Mouse (Mus musculus) gonadal fat pad, adult 2 months (tissue): ENCODE results near the gene Psd. TPM values are rescaled to one million over a fixed set of nuclear protein-coding genes. Genes with fewer than 3 reads are reported as not detected.

Experiments used
- DNase-seq: peaks from one replicate; pipeline ENCODE4 v3.0.0-alpha.2; 2012; ENCODE audit warnings: low read depth
- polyA plus RNA-seq: library from polyadenylated mRNA; depleted of rRNA; stranded (reverse); fragments of >200 nt; gene quantifications from 2 replicates; pipeline ENCODE4 v1.2.3, GENCODE M21; 2012

The Psd gene
- polyA plus RNA-seq, 1 experiment = 10.3 TPM

DNA sequence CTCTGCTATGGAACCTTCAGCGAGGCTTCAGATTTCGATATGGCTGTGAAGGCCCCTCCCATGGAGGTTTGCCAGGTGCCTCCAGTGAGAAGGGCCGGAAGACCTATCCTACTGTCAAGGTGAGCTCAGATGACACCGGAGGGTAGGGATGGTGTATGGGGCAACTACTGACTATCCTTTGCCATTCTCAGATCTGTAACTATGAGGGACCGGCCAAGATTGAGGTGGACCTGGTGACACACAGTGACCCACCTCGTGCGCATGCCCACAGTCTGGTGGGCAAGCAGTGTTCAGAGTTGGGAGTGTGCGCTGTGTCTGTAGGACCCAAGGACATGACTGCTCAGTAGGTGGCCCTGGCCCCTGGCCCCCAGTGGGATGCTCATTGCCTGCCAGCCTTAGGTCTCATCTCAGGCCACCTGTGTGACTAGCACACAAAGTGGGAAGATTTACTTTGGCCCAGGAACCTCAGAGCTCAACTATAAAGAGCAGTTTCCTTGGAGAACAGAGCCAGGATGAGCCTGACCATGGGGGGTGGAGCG is 20.1 kb downstream of the Psd start:
- DNase-seq = no peak

DNA sequence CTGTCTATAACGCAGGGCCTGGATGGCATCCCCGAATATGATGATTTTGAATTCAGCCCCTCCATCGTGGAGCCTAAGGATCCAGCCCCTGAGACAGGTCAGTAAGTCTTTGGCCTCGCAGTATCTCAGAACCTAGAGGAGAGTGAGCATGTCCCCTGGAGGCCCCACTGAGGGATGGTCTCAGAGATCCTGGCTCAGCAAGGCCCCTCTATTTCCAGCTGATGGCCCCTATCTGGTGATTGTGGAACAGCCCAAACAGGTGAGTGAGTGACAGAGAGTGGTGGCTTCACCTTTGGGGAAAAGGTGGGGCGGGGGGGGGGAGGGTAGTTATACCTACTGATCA is 20.7 kb downstream of the Psd start:
- DNase-seq = no peak

DNA sequence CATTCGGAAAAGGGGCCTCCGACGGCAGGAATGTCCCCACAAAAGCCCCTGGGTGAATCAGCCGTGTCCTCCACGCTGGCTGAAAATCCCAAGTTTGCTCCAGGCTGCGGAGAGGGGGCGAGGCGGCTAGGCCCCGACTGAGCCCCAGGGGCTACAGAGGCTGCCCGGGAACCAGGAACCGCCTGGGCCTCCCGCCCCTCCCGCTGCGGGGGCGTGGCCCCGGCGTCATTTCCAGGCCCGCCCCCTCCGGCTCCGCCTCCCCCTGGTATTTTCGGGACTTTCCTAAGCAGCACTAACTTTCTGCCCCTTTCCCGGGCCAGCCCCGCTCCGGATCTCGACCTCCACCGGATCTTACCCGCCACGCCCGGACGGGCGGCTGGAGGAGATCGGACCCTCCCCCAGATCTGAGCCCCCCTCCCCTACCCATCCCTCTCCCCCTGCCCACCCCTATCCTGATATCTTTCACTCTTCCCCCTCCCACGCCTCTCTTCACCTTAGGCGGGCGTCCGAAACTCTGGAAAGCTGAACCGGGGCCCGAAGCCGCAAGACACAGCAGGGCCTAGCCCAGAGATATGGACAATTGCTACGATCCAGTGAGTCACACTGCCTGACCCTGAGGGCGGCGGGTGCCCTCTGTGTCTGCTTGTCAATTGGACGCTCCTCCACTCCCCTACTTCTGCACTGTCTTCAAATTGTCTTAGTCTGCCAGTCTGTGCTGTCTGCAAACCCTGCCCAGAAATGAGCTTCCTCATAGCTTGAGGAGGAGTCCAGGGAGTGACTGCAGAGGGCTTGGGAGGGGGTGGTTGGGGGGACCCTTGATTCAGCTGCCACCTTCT is 21.3 kb downstream of the Psd start:
- DNase-seq = no peak

DNA sequence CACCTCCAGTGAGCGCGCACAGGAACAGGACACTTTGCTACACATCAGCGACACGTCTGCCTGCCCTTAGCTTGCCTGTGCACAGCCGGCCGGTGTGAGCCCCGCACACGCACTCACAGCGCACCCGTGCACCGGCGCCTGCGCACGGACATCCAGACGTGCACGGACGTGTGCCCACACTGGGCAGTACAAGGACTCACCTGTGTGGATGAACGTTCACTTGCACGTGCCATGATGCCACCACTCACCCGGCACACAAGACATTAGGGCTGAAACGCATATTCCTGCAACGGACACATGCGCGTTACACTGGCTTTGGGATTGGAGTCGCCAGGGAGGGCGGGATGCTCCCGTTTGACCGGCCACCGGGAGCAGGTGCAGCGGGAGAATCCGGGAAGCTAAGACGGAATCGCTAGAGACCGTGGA is 22.0 kb downstream of the Psd start:
- DNase-seq = no peak

DNA sequence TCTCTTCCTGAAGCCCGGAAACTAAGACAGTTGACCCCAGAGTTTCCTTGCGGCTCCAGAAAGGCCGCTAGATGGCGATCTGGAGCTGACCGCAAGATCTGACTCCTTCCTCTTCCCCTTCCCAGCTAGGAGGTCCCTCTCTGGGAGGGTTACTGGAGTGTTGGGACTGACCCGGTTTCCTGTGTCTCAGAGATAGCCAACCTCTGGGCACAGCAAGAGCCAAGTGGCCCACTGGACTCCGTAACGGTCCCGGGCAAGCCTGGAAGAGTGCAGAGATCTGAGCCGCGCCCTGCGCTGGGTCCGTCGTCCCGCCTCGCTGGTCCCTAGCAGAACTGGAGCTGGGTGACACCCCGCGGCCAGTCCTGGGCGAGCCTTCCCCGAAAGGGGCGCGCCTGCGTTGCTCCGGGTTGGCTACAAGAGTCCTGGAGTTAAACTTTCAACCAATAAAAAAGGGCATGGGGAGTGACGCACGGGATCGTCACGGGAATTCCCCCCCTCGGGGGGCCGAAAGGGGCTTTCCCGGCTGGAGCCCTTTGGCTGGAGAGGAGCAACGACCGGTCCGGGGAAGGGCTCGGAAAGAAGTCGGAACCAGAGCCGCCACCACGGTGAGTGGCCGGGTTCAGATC is 22.6 kb downstream of the Psd start, which contains the start of gene Nfkb2:
Gene Nfkb2, plus strand, starts transcription at position 105 of the 626 bp plus-strand sequence.
- no peak for DNase-seq

DNA sequence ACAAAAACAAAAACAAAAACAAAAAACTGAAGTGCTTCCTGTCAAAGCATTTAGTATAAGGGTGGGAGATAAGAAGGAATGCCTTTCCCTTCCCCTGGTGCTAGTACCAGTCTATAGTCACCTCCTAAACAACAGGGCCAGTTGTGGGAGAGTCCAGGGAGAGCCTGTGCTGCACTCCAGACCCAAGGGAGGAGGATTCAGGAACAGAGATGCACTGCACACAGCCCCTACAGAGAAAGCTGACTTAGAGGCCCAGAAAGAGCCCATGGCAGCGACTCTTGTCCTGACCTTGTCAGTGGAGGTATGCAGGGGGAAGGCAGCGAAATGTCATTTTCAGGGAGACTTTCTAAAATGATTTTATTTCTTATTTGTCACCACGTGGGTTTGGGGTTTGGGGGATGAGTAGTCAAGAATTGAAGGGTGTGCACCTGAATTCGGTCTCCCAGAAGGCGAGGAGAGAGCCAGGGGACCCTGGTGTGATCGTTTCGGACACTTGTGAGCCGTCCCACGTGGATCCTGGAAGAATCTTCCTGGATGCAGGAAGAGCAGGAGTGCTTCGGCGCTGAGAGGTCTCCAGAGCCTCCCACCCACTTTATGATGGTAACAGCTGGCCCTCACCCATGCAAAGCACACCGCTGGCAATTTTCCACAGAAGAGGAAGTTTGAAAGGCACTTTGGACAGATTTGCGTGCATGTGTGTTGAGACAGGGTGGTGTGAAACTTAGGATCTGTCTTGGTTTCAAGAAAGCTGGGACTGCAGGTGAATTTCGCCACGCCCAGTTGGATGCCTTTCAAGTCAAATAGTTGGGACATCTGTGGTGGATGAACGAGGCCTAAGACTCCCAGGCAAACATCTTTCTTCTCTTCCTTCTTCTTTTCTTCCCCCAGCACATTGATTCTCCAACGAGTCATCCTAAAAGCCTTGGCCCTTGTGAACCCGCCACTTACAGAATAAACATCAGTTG is 23.4 kb downstream of the Psd start:
- DNase-seq = no peak

DNA sequence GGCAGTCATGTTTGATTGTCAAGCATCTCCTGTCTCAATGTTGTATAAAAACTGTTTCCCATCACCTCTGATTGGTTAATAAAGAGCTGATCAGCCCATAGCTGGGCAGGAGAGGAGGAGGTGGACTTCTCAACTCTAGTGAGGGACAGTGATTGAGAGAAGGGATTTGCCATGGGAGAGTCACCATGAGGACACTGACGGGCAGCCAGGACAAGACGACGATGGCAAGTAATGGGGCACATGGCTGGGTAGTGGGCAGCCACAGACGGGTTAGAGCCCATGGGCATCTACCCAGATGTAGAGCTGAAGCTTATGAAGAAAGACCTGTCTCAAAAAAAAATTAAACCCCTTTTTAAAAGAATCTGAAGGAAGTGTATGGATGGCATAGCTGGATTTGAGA is 24.4 kb downstream of the Psd start:
- no peak for DNase-seq

DNA sequence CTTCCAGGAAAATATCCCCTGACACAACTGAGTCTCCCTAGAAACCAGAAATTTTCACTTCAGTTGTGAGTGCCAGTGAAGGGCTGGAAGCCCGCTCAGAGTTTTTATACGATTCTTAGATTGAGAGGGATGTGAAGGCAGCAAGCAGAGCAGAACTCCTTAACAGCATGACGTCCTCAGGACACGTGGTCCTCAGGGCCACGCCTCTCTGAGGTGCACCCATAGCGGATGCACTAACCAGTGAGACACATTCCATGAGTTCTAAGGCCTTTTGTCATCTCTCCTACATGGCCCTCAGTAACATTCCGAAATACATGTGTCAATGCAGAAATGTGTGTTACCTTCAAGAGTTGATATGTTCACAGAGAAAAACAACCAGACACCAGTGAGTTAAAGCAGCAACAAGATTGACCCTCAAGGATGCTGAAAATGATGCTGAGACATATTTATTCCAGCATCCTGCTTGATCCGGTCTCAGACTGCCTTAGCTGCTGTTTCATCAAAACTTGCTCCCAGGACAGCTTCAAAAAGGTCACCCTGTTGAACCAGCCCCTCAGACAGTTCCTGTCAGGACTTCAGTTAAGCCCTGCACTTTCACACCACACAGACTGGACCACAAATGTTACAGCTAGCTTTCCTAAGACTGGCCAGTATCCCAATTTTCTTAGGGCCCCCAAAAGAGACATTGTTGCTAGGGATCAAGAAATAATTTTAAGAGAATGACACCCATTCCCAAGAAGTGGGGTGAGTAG is 26.5 kb downstream of the Psd start:
- no peak for DNase-seq

DNA sequence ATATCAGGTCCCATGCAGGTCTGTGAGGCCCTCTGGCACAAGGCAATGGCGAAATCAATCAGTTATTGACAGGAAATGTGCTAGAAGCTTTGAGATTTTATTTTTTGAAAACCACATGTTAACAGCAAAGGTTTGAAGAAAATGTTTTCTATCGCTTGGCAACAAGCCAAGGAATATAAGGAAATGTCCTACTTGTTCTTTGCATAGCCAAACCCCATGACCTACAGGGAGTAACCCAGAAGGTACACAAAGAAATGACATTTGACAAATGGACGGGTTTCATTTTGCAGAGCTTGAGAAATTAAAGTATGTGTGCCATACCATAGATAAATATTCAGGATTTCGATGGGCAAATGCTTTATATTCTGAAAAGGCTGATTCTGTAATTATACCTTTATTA is 30.0 kb downstream of the Psd start:
- DNase-seq = no peak

DNA sequence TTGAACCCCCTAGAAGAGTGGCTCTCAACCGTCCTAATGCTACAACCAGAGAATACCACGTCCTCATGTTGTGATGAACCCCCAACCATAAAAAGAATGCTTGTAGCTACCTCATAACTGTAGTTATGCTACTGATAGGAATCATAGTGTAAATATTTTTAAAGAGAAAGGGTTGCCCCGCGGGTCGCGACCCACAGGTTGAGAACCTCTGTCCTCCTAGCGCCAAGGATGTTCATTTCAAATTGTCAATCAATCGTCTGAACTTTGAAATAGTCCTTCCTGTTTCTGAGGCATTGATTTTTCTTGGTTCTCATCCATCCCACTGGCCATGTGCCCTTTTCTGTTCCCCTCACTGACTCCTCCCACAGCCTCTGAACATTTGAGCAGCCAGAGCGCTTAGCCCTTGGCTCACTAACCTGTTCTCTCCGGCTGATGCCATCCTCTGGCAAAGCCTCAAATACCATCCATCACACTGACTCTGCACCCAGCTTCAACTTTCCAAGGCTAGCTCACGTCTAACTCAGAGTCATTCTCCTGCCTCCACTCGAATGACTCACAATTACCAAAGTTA is 36.3 kb downstream of the Psd start:
- DNase-seq = no peak

DNA sequence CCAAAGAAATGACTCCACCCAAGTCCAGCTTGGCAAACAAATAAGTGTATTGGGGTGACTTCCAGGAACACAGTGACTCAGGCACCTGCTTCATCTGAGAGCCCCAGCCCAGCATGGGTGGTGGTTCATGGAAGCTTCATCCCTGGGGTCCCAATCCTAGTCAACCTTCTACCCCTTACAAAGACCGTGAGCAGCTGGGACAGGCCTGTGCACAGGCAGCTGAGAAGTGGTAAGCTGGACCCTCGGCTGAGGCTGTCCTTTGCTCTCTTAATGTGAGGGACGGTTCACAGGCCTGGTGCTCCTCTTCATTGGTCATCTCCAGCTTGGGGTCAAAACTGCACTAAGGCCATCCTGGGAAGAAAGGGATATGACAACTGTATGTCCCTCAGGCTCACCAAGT is 39.4 kb downstream of the Psd start:
- DNase-seq = no peak

DNA sequence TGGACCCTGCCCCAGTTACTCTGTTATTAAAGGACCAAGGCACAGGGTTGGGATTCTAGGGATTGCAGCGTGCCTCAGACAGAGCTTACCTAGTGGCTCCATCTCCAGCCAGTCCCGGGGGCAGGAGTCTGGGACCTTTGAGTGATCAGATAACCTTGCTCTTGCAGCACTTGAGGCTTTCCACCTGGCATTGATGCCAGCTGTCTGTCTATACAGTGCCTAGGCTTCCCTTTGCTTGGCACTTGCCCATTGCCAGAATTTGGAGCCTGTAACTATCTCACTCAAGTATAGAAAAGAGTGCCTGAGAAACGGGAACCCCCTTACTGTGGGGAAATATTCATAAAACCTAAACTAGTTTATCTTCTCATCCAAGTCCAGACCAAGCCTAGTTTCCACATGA is 40.0 kb downstream of the Psd start:
- no peak for DNase-seq

DNA sequence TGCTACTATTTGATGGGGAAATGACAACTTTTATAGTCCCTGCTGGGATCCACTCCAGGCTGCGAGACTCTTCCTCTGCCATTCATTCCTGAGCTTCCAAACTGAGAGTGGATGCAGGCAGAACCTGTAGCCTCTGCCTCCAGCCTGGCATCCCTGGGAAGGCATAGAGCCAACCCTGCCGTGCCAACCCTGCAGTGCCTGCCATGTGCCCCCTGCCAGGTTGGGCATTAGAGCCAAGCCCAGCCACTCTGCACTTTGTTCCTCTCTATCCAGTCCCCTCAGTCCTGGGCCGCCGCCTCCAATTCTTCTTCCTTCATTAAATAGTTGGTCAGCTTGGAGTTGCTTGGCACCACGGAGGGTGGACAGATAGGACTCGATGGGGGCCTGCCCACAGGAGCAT is 40.9 kb downstream of the Psd start:
- no peak for DNase-seq

DNA sequence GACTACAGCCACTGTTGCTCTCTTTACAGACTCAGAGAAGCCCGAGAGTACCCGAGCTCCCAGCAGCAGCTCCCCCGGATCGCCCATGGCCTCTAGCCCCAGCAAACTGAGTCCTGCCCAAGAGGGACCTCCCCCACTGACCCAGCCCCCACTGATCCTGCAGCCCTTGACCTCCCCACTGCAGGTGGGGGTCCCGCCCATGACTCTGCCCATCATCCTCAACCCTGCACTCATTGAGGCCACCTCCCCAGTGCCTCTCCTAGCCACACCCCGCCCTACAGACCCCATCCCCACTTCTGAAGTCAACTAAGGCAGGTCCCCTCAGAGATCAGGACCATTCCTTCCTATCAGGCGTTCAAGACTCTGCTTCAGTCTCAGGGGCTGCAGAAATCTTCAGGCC is 41.3 kb downstream of the Psd start:
- no peak for DNase-seq

DNA sequence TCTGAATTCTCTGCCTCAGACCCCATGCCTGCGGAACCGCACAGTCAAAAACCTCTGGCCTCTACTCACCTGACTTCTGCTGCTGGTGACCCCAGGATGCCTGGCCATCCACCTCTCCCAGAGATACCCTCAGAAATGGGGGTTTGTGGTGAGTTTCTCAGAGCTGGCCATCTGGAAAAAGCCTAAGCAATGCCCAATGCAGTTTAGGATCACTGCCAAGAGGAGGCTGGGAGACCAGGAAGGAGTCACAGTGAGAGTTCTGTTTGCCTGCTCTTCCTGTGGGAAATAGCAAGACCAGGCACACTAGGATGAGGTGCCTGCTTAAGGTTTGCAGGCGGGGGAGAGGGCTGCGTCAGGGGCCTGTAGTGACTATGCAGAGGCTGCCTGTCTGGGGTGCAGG is 42.3 kb downstream of the Psd start:
- no peak for DNase-seq

DNA sequence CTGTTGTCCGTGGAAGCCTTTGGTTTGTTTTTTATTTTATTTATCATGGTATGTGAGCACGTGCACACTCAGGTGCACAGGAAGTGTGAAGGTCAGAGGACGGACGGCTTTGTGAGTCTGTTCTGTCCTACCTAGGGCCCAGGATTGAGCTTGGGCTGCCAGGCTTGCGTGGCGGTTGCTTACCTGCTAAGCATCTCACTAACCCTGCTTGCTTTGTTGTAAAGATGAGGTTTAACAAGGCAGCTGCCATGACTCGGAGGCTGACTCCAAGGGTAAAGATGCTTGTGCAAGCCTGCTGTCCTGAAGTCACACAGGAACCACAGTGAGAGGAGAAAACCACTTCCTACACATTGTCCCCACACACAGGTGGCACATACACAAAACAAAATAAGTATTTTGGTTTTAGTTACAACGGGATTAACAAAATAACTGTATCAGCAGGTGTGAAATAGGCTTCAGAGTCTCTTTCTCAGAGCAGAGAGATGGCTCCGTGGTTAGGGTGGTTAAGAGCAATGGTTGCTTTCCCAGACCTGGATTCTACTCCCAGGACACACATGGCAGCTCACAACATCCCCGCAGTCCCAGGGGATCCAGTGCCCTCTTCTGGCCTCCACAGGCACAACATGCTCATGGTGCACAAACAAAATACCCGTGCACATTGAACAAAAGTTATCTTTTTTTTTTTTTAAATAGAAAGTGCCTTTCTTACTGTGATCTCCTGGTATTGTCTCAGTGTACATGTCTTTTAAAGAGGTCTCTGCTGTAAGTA is 44.7 kb downstream of the Psd start:
- DNase-seq = no peak

DNA sequence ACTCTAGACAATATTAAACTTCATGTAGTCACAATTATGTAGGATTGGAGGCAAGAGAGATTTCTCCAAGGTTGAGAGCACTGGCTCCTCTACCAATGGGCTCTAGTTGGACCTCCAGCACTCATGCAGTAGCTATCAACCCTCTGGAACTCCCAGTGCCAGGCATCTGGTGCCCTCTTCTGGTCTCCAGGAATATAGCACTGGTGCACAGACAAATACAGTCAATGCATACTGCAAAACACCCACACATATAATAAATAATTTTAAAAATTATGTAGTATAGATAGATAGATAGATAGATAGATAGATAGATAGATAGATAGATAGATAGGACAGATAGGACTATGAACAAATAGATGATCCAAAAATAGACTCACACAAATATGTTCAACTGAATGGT is 51.6 kb downstream of the Psd start:
- DNase-seq = no peak

DNA sequence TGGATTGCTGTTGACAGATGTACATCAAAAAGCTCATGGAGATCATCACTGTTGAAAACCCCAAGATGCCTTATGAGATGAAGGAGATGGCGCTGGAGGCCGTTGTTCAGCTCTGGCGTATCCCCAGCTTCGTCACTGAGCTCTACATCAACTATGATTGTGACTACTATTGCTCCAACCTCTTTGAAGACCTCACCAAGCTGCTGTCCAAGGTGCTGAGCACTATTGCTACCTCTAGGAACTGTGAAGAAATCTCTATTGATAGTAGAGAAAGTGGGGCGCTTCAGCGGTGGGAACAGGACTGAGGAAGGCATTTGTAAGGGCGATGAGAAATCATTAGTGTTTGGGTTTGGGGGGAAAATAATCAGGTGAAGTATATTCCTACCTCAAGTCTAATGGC is 62.2 kb downstream of the Psd start:
- no peak for DNase-seq
